Mouse (Mus musculus) adrenal gland, adult 18-20 months (tissue): ENCODE results near the gene Sik2. TPM values are rescaled to one million over a fixed set of nuclear protein-coding genes. Genes with fewer than 3 reads are reported as not detected.

ENCODE experiments used
- DNase-seq, 2 experiments: peaks; one replicate each; pipeline ENCODE4 v3.0.0; 2021 to 2022; ENCODE audit warnings: low spot score in 2 of 2
- total RNA-seq, 2 experiments: library from RNA; stranded (reverse); gene quantifications; 1 replicate in 1 of 2; 2 replicates in 1 of 2; pipeline ENCODE4 v1.2.3; 2021

Sik2 gene
- total RNA-seq, 2 experiments from 2014 or later, result 120 to 197 TPM

DNA sequence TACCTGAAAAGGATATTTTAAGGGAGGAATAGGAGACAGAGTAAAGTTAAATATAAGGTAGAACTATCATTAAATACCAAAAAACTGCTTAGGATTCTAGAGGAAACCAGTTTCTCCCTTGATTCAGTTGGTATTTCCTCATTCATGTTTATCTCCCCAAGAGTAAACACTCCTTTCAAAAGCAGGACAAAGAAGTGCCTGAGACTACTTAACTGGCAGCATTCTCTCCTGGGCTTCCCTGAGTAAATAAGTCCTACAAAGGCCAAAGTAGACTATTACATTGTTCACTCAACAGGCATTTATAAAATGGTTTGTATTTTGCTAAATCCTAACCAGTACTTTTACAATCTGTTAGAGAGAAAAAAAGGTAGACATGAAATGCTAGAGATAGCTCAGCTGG, 22.2 kb downstream of the Sik2 start:
- DNase-seq, result no peak

DNA sequence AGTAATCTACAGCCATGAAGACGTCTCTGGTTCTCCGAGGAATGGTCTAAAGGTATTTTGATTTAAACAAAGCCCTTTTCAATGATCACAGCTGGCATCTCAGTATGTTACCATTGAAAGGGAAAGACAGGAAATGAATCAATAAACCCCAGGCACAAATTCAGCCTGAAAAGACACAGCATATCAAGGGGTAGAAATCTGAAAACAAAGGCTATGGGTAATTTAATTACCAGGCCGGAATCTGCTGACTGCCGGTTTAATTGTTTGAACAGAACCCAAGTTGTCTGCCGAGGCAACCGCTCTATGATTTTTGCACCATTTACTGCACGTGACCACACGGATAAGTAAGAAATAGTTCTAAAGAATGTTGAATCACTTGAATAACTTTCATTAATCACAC, 22.8 kb downstream of the Sik2 start:
- DNase-seq, result no peak

- no peak for DNase-seq
Measured at GRCm38 (mm10) chr9:50981499-50982190, 27.2 kb downstream of the Sik2 start.

GRCm38 (mm10) chr9:50974631-50975030, 34.2 kb downstream of the Sik2 start:
- DNase-seq, result no peak

- no peak for DNase-seq
Measured at GRCm38 (mm10) chr9:50970413-50970812, 38.5 kb downstream of the Sik2 start.

- no peak for DNase-seq
Measured at GRCm38 (mm10) chr9:50969266-50969665, 39.6 kb downstream of the Sik2 start.

GRCm38 (mm10) chr9:50966277-50966676, 42.6 kb downstream of the Sik2 start:
- no peak for DNase-seq

DNA sequence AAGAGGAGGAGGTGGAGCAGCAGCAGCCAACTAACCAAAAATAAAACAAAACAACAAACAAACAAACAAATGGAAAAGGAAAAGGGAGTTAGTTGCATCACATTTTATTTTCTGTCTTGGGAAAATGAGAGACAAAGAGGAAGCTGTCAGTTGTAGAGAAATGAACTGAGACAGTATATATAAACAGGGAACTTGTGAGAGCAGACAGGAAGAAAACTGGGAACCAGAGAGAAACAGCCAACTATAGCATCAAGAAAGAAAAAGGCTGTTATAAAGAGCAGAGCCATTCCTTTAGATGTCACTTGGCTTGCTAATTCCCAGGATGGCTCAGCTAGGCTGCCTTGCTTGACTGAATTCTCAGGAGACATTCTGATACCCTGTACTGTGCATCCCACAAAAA, 43.5 kb downstream of the Sik2 start:
- no peak for DNase-seq

- DNase-seq, result no peak
Measured at GRCm38 (mm10) chr9:50964911-50965310, 44.0 kb downstream of the Sik2 start.

DNA sequence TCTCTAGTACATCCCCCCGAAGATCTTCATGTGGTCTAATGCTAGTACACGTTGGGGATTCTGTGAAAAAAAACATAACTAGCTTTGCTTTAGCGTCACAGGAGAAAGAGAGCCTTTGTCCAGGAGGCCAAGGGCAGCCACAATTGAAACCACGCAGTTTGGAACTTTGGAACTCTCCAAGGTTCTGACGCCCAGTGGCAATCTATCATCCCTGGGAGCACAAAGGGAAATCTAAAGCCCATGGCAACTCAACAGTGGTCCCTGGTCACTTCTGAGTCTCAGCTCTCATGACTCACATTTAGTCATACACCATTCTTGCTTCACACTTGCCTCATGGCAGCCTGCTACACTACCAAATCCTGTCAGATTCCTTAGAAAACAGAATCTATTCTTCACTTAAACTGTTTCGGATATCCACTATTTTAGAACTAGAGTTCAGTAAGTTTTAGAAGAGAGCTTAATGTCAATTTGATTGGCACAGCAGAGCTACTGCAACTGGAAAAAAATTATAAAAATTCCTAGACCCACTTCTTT, 50.9 kb downstream of the Sik2 start:
- DNase-seq, result peak in 1 of 2 experiments; percentile 37

GRCm38 (mm10) chr9:50955176-50955575, 53.7 kb downstream of the Sik2 start:
- no peak for DNase-seq

- no peak for DNase-seq
Measured at GRCm38 (mm10) chr9:50948097-50948823, 60.6 kb downstream of the Sik2 start.

- DNase-seq, result no peak
Measured at GRCm38 (mm10) chr9:50946338-50946737, 62.5 kb downstream of the Sik2 start.

DNA sequence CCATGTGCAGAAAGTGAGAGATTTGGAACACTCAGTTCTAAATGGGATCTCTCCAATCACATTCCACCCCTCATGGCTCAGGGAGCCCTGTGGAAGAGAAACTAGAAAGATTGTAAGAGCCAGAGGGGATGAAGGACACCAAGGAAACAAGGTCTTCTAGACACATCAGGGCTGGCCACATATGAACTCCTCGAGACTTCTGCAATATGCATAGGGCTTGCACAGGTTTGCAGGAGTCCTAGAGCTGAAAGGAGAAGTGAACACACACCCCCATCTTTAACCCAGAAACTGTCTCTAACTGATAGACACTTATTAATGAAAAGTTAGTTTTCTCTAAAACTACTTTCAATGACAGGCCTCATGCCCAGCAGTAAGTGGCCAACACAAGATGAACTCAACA, 64.0 kb downstream of the Sik2 start:
- DNase-seq, result no peak

- no peak for DNase-seq
Measured at GRCm38 (mm10) chr9:50942711-50943110, 66.2 kb downstream of the Sik2 start.

DNA sequence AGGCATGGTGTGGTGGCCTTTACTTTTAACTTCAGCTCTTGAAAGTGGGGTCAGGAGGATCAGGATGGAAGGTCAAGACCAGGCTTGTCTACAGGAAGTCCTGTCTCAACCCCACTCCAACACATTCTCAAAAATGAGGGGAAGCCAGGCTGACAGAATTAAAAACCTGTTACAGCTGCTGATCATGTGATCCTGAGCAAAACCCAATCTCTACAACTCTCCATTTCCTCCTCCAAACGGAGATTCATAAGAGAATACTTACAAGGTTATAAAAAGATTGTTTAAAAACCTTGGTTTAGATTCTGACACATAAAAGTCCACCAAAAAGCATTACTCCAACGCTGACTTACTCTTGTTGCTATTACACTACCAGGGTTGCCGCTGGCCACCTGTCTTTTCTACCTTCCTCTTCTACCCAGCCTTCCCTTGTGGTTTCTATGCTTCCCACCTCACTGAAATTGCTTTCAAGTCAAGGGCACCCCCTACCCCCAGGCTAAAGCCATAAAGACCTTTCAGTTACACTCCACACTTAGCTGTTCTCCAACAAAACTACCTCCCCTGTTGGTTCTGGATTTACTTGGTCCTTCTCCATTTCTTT, 67.0 kb downstream of the Sik2 start:
- DNase-seq, result no peak

DNA sequence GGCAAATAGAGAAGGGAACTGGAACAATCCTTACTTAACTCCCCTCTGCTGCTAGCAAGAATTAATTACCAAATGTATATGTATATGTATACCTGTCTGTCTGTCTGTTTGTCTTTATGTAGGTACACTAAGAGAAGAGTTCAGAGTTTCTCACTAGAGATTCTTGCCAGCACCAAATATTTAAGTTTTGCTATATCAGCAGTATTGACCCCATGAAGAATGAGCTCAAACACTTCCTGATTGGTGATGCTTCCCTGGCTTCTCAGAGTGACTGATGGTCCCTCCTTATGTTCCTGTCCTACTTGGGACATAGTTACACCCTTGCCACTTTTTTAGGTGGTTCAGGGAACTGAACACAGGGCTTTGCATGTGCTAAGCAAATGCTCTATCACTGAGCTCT, 78.9 kb downstream of the Sik2 start:
- DNase-seq, result no peak

DNA sequence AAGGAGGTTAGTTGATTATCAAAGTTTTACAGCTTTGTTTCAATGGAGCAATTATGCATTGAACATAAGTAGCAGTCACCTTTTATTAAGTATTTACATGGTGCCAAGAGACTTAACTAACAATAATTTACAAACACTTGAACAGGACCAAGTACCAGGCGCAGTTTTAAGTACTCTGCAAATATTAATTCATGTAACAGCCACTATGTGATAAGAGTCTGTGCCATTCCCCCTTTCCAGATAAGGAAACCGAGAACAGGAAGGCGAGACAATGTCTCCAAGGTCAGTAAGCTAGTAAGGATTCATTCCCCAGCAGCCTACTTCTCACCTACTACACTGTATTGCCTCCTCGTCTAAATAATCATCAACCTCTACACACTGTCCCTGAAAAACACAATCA, 83.1 kb downstream of the Sik2 start:
- DNase-seq, result no peak

DNA sequence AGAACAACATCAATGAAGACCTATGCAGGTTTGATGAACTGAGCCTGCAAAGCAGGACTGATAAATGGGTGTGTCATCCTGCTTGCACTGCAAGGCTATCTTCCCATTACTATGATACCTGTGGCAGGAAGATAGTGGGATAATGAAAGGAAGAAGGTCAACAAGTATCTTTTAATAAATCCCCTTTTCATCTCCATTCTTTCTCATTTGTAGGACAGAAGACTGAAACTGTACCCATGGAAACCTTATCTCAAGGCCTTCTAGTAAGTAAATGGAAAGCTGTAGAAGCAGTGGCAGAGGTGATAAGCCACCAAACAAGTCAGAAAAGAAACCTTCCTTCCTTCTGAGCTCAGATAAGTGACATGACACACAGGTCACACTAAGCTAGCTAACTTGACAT, 84.4 kb downstream of the Sik2 start:
- DNase-seq, result no peak

- no peak for DNase-seq
Measured at GRCm38 (mm10) chr9:50922363-50923153, 86.3 kb downstream of the Sik2 start.
